Mouse (Mus musculus): Measurements from ENCODE around the gene Tgfb1. TPM values are rescaled to one million over a fixed set of nuclear protein-coding genes. Genes with fewer than 3 reads are reported as not detected.

Gene Tgfb1
- polyA plus RNA-seq (2014; fragmentation: Nextera tagmentation; extraction: Ambion mirVana): 1.0 and 1.1 TPM in 2 replicates

GRCm38 (mm10) chr7:25686680-25687531 is at the start of gene Tgfb1:
TSS of gene Tgfb1 (plus strand) at chr7:25687002.
- peaks cover 47% of the 10 kb centered on the region for H3K27me3 ChIP-seq (ENCODE audit: control insufficient read depth, insufficient read depth, low read length)
- no peaks in the 10 kb centered on the region for H3K9me3 ChIP-seq (ENCODE audit: control insufficient read depth, low read length)
- ATAC-seq (ENCODE audit: low FRiP score) (peak; percentile 50), DNase-seq (ENCODE audit: low spot score) (peak; percentile 79)
- H3K9ac ChIP-seq (ENCODE audit: low read depth, low read length): peak within 1 kb of the TSS; percentile 59
- peaks cover 12% of the 10 kb centered on the region for H3K4me1 ChIP-seq (replicated peaks; ENCODE audit: control insufficient read depth, insufficient read depth, low read length)
- H3K27ac ChIP-seq (ENCODE audit: low read depth, low read length): no peak within 1 kb of the TSS
- H3K4me3 ChIP-seq (ENCODE audit: low read depth, low read length): peak within 1 kb of the TSS; percentile 43
- WGBS: under 1% methylated on average over 54 of the region's 69 CpGs
- peak within 1 kb of the TSS; percentile 71 for H3K4me2 ChIP-seq (replicated peaks; ENCODE audit: low read depth, low read length)
- H3K36me3 ChIP-seq (ENCODE audit: control insufficient read depth, insufficient read depth, low read length): no peaks in the 10 kb centered on the region

GRCm38 (mm10) chr7:25637099-25637498 is 49.7 kb upstream of the Tgfb1 start:
- H3K27ac ChIP-seq (ENCODE audit: low read depth, low read length): no peak overlapping the region
- H3K4me1 ChIP-seq (replicated peaks; ENCODE audit: control insufficient read depth, insufficient read depth, low read length): no peaks in the 10 kb centered on the region
- H3K9me3 ChIP-seq (ENCODE audit: control insufficient read depth, low read length): no peaks in the 10 kb centered on the region
- no peak overlapping the region for H3K4me2 ChIP-seq (replicated peaks; ENCODE audit: low read depth, low read length)
- H3K4me3 ChIP-seq (ENCODE audit: low read depth, low read length): no peak overlapping the region
- no peaks in the 10 kb centered on the region for H3K27me3 ChIP-seq (ENCODE audit: control insufficient read depth, insufficient read depth, low read length)
- no peak overlapping the region for H3K9ac ChIP-seq (ENCODE audit: low read depth, low read length)
- H3K36me3 ChIP-seq (ENCODE audit: control insufficient read depth, insufficient read depth, low read length): no peaks in the 10 kb centered on the region
- ATAC-seq (ENCODE audit: low FRiP score): no peak
- 89% methylated on average over 5 of the region's 5 CpGs for WGBS
- DNase-seq (ENCODE audit: low spot score): no peak

GRCm38 (mm10) chr7:25639754-25640153 is 47.0 kb upstream of the Tgfb1 start:
- Histone ChIP-seq H3K27ac (ENCODE audit: low read depth, low read length) (no peak overlapping the region), H3K27me3 (ENCODE audit: control insufficient read depth, insufficient read depth, low read length) (no peaks in the 10 kb centered on the region), H3K9me3 (ENCODE audit: control insufficient read depth, low read length) (no peaks in the 10 kb centered on the region), H3K4me3 (ENCODE audit: low read depth, low read length) (no peak overlapping the region), H3K9ac (ENCODE audit: low read depth, low read length) (no peak overlapping the region), H3K4me1 (replicated peaks; ENCODE audit: control insufficient read depth, insufficient read depth, low read length) (no peaks in the 10 kb centered on the region), H3K4me2 (replicated peaks; ENCODE audit: low read depth, low read length) (no peak overlapping the region), H3K36me3 (ENCODE audit: control insufficient read depth, insufficient read depth, low read length) (no peaks in the 10 kb centered on the region)
- DNase-seq (ENCODE audit: low spot score) (no peak), ATAC-seq (ENCODE audit: low FRiP score) (no peak)
- WGBS: 93% methylated on average over 4 of the region's 4 CpGs

- H3K9me3 ChIP-seq (ENCODE audit: control insufficient read depth, low read length): no peaks in the 10 kb centered on the region
- H3K4me3 ChIP-seq (ENCODE audit: low read depth, low read length): no peak overlapping the region
- H3K36me3 ChIP-seq (ENCODE audit: control insufficient read depth, insufficient read depth, low read length): no peaks in the 10 kb centered on the region
- 83% methylated on average over 10 of the region's 10 CpGs for WGBS
- no peak overlapping the region for H3K9ac ChIP-seq (ENCODE audit: low read depth, low read length)
- H3K4me1 ChIP-seq (replicated peaks; ENCODE audit: control insufficient read depth, insufficient read depth, low read length): no peaks in the 10 kb centered on the region
- H3K27me3 ChIP-seq (ENCODE audit: control insufficient read depth, insufficient read depth, low read length): no peaks in the 10 kb centered on the region
- H3K4me2 ChIP-seq (replicated peaks; ENCODE audit: low read depth, low read length): no peak overlapping the region
- H3K27ac ChIP-seq (ENCODE audit: low read depth, low read length): no peak overlapping the region
- no peak for DNase-seq (ENCODE audit: low spot score)
- ATAC-seq (ENCODE audit: low FRiP score): no peak
These were observed 42.7 kb upstream of the Tgfb1 start for GRCm38 (mm10) chr7:25644136-25644535.

- H3K36me3 ChIP-seq (ENCODE audit: control insufficient read depth, insufficient read depth, low read length): no peaks in the 10 kb centered on the region
- no peaks in the 10 kb centered on the region for H3K4me1 ChIP-seq (replicated peaks; ENCODE audit: control insufficient read depth, insufficient read depth, low read length)
- H3K4me3 ChIP-seq (ENCODE audit: low read depth, low read length): no peak overlapping the region
- 84% methylated on average over 4 of the region's 4 CpGs for WGBS
- no peak overlapping the region for H3K4me2 ChIP-seq (replicated peaks; ENCODE audit: low read depth, low read length)
- no peak for DNase-seq (ENCODE audit: low spot score)
- ATAC-seq (ENCODE audit: low FRiP score): no peak
- H3K27ac ChIP-seq (ENCODE audit: low read depth, low read length): no peak overlapping the region
- no peak overlapping the region for H3K9ac ChIP-seq (ENCODE audit: low read depth, low read length)
- no peaks in the 10 kb centered on the region for H3K9me3 ChIP-seq (ENCODE audit: control insufficient read depth, low read length)
- no peaks in the 10 kb centered on the region for H3K27me3 ChIP-seq (ENCODE audit: control insufficient read depth, insufficient read depth, low read length)
These were observed 42.2 kb upstream of the Tgfb1 start for GRCm38 (mm10) chr7:25644631-25645030.

- H3K9me3 ChIP-seq (ENCODE audit: control insufficient read depth, low read length): no peaks in the 10 kb centered on the region
- no peak for DNase-seq (ENCODE audit: low spot score)
- WGBS: 61% methylated on average over 14 of the region's 14 CpGs
- H3K27ac ChIP-seq (ENCODE audit: low read depth, low read length): no peak overlapping the region
- no peak overlapping the region for H3K4me2 ChIP-seq (replicated peaks; ENCODE audit: low read depth, low read length)
- no peak for ATAC-seq (ENCODE audit: low FRiP score)
- no peaks in the 10 kb centered on the region for H3K27me3 ChIP-seq (ENCODE audit: control insufficient read depth, insufficient read depth, low read length)
- no peaks in the 10 kb centered on the region for H3K4me1 ChIP-seq (replicated peaks; ENCODE audit: control insufficient read depth, insufficient read depth, low read length)
- no peak overlapping the region for H3K4me3 ChIP-seq (ENCODE audit: low read depth, low read length)
- H3K9ac ChIP-seq (ENCODE audit: low read depth, low read length): no peak overlapping the region
- no peaks in the 10 kb centered on the region for H3K36me3 ChIP-seq (ENCODE audit: control insufficient read depth, insufficient read depth, low read length)
These were observed 41.7 kb upstream of the Tgfb1 start for GRCm38 (mm10) chr7:25645074-25645473.

- no peaks in the 10 kb centered on the region for H3K9me3 ChIP-seq (ENCODE audit: control insufficient read depth, low read length)
- no peak for DNase-seq (ENCODE audit: low spot score)
- H3K9ac ChIP-seq (ENCODE audit: low read depth, low read length): no peak overlapping the region
- no peak overlapping the region for H3K27ac ChIP-seq (ENCODE audit: low read depth, low read length)
- no peak for ATAC-seq (ENCODE audit: low FRiP score)
- H3K4me2 ChIP-seq (replicated peaks; ENCODE audit: low read depth, low read length): no peak overlapping the region
- no peaks in the 10 kb centered on the region for H3K27me3 ChIP-seq (ENCODE audit: control insufficient read depth, insufficient read depth, low read length)
- no peaks in the 10 kb centered on the region for H3K36me3 ChIP-seq (ENCODE audit: control insufficient read depth, insufficient read depth, low read length)
- WGBS: 64% methylated on average over 5 of the region's 5 CpGs
- no peak overlapping the region for H3K4me3 ChIP-seq (ENCODE audit: low read depth, low read length)
- H3K4me1 ChIP-seq (replicated peaks; ENCODE audit: control insufficient read depth, insufficient read depth, low read length): no peaks in the 10 kb centered on the region
These were observed 39.2 kb upstream of the Tgfb1 start for GRCm38 (mm10) chr7:25647574-25648123.

- no peaks in the 10 kb centered on the region for H3K36me3 ChIP-seq (ENCODE audit: control insufficient read depth, insufficient read depth, low read length)
- no peaks in the 10 kb centered on the region for H3K27me3 ChIP-seq (ENCODE audit: control insufficient read depth, insufficient read depth, low read length)
- H3K4me1 ChIP-seq (replicated peaks; ENCODE audit: control insufficient read depth, insufficient read depth, low read length): no peaks in the 10 kb centered on the region
- DNase-seq (ENCODE audit: low spot score): no peak
- no peak overlapping the region for H3K4me2 ChIP-seq (replicated peaks; ENCODE audit: low read depth, low read length)
- no peak for ATAC-seq (ENCODE audit: low FRiP score)
- no peaks in the 10 kb centered on the region for H3K9me3 ChIP-seq (ENCODE audit: control insufficient read depth, low read length)
- H3K4me3 ChIP-seq (ENCODE audit: low read depth, low read length): no peak overlapping the region
- 76% methylated on average over 5 of the region's 5 CpGs for WGBS
- H3K27ac ChIP-seq (ENCODE audit: low read depth, low read length): no peak overlapping the region
- H3K9ac ChIP-seq (ENCODE audit: low read depth, low read length): no peak overlapping the region
These were observed 37.0 kb upstream of the Tgfb1 start for GRCm38 (mm10) chr7:25649839-25650238.

- no peak for DNase-seq (ENCODE audit: low spot score)
- Histone ChIP-seq H3K4me3 (ENCODE audit: low read depth, low read length) (no peak overlapping the region), H3K36me3 (ENCODE audit: control insufficient read depth, insufficient read depth, low read length) (no peaks in the 10 kb centered on the region), H3K27ac (ENCODE audit: low read depth, low read length) (no peak overlapping the region), H3K9me3 (ENCODE audit: control insufficient read depth, low read length) (no peaks in the 10 kb centered on the region), H3K9ac (ENCODE audit: low read depth, low read length) (no peak overlapping the region), H3K4me2 (replicated peaks; ENCODE audit: low read depth, low read length) (no peak overlapping the region), H3K27me3 (ENCODE audit: control insufficient read depth, insufficient read depth, low read length) (no peaks in the 10 kb centered on the region), H3K4me1 (replicated peaks; ENCODE audit: control insufficient read depth, insufficient read depth, low read length) (no peaks in the 10 kb centered on the region)
- ATAC-seq (ENCODE audit: low FRiP score): no peak
- 93% methylated on average over 8 of the region's 8 CpGs for WGBS
These were observed 35.5 kb upstream of the Tgfb1 start for GRCm38 (mm10) chr7:25651281-25651680.
